Mouse (Mus musculus) stomach, embryonic 14.5 days (tissue): ENCODE measurements at regions not wholly inside any gene's neighbourhood (a gene's known extent, or its start where the extent isn't known, plus 50 kb on each side); places are given as distances from the start of the nearest gene placed in this dataset.
"Not testable (repeated sequence)": the region's sequence is repeated elsewhere in the genome, so short reads cannot be mapped to it uniquely, and the experiment has no call there.

ENCODE experiments used
- ATAC-seq: fragments of 200-750 bp; cut with Nextera tagmentation; 2 replicates; pipeline ENCODE4 v1.8.0; 2017; ENCODE audit warnings: low read depth, moderate TSS enrichment; ENCODE audit not compliant: insufficient number of reproducible peaks, insufficient read depth, low FRiP score
- H3K27ac ChIP-seq: fragments of 300-500 bp; sonication (generic); 2 replicates; pipeline ENCODE4 v1.5.1; 2014; ENCODE audit warnings: mild to moderate bottlenecking, low read length, moderate library complexity, mixed read lengths
- H3K27me3 ChIP-seq: fragments of 300-500 bp; sonication (generic); 2 replicates; pipeline ENCODE4 v1.6.1; 2014; ENCODE audit warnings: low read length, control low read depth, mixed read lengths; ENCODE audit not compliant: control insufficient read depth, insufficient read depth
- H3K36me3 ChIP-seq: fragments of 300-500 bp; sonication (generic); 2 replicates; pipeline ENCODE4 v1.6.1; 2014; ENCODE audit warnings: mild to moderate bottlenecking, control low read depth, low read length, moderate library complexity, mixed read lengths; ENCODE audit not compliant: control insufficient read depth, insufficient read depth
- H3K4me1 ChIP-seq: fragments of 300-500 bp; sonication (generic); 2 replicates; pipeline ENCODE4 v1.6.1; 2014; ENCODE audit warnings: low read length, control low read depth, mixed read lengths; ENCODE audit not compliant: control insufficient read depth, insufficient read depth
- H3K4me2 ChIP-seq: fragments of 300-500 bp; sonication (generic); replicated peaks from 2 replicates; pipeline ENCODE4 v1.6.1; 2014; ENCODE audit warnings: low read depth, low read length, control low read depth
- H3K4me3 ChIP-seq: fragments of 300-500 bp; sonication (generic); 2 replicates; pipeline ENCODE4 v1.5.1; 2014; ENCODE audit warnings: low read depth, low read length, control low read depth
- H3K9ac ChIP-seq: fragments of 300-500 bp; sonication (generic); replicated peaks from 2 replicates; pipeline ENCODE4 v1.6.1; 2014; ENCODE audit warnings: low read depth, mild to moderate bottlenecking, control low read depth, low read length, moderate library complexity, mixed read lengths
- H3K9me3 ChIP-seq: fragments of 300-500 bp; sonication (generic); 2 replicates; pipeline ENCODE4 v1.6.1; 2016; ENCODE audit warnings: low read depth, low read length, control low read depth; ENCODE audit not compliant: control insufficient read depth
- WGBS: fragments of 180-500 bp; shearing (Covaris S2); extraction: QIAGEN DNeasy Blood & Tissue Kit; methylation state at CpG from one replicate; pipeline ENCODE4 v1.1.7; 2014; 5-methylcytosine and 5-hydroxymethylcytosine counted together

GRCm38 (mm10) chr16:46841179-46841578 lies 342.9 kb upstream of the Nectin3 start:
- Histone ChIP-seq H3K27ac (no peak overlapping the region), H3K4me2 (no peak overlapping the region), H3K9me3 (no peaks in the 10 kb centered on the region), H3K4me3 (no peak overlapping the region), H3K27me3 (no peaks in the 10 kb centered on the region), H3K4me1 (no peaks in the 10 kb centered on the region), H3K36me3 (no peaks in the 10 kb centered on the region), H3K9ac (no peak overlapping the region)
- no peak for ATAC-seq
- 57% methylated on average over 2 of the region's 2 CpGs for WGBS

DNA sequence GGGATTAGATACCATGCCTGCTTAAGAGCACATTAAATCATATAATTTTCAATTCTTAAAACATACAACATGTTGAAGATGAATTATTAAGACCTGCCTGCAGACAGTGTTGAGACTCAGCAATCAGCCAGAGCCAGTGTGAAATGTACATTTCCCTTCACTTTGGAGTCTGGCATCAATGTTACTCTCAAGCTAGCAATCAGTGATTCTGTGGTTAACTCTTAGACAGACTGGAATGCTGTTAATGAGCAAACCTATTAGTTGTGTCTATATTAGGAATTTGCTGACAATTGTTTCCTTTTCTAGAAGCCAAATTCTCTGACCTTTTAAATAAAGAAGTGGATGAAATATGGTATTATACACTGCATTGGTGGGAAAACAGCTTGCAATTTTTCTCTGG lies 342.4 kb upstream of the Nectin3 start:
- Histone ChIP-seq H3K4me3 (no peak overlapping the region), H3K9me3 (no peaks in the 10 kb centered on the region), H3K27ac (no peak overlapping the region), H3K4me1 (no peaks in the 10 kb centered on the region), H3K36me3 (no peaks in the 10 kb centered on the region), H3K9ac (no peak overlapping the region), H3K4me2 (no peak overlapping the region), H3K27me3 (no peaks in the 10 kb centered on the region)
- ATAC-seq: no peak

DNA sequence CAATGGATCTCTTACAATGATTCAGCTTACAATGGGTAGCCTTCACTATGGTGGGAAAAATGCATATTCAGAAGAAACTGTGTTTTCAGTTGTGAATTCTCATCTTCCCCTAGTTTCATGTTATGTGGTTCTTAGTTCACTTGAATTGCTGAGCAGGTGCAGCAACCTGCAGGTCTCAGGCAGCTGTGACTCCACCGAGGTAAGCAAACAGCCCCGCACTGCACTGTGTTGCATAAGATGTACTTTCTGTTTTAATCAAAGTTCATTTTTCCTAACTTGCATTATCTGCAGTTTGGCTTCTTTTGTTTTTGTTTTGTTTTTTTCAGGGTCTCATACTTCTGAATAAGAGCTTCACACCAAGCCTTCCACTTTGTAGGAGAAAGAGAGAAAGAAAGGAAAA lies 326.8 kb upstream of the Nectin3 start:
- ATAC-seq: no peak
- no peak overlapping the region for H3K9ac ChIP-seq
- no peaks in the 10 kb centered on the region for H3K9me3 ChIP-seq
- H3K4me2 ChIP-seq: no peak overlapping the region
- H3K4me1 ChIP-seq: no peaks in the 10 kb centered on the region
- no peaks in the 10 kb centered on the region for H3K36me3 ChIP-seq
- WGBS: 86% methylated on average over 2 of the region's 2 CpGs
- no peak overlapping the region for H3K4me3 ChIP-seq
- H3K27ac ChIP-seq: no peak overlapping the region
- no peaks in the 10 kb centered on the region for H3K27me3 ChIP-seq

DNA sequence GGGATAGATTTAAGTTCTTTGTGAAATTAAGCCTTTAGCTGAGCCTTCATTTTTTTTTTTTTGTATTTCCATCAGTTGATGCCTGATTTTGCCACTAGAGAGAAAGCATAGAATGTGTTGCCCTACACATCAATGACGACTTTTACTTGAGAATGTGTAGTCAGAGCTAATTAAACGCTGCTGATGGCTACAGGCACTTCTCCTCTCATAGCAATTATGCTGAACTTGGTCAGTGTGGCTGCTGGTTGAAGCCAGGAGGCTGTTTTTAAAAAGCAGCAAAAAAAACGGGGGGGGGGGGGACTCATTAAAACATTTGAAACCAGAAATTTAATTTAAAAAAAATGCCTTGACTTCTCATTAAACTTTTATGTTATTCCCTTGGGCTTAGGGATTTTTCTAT lies 324.4 kb upstream of the Nectin3 start:
- Histone ChIP-seq H3K27ac (no peak overlapping the region), H3K36me3 (no peaks in the 10 kb centered on the region), H3K27me3 (no peaks in the 10 kb centered on the region), H3K4me3 (no peak overlapping the region), H3K9me3 (no peaks in the 10 kb centered on the region), H3K9ac (no peak overlapping the region), H3K4me2 (no peak overlapping the region), H3K4me1 (no peaks in the 10 kb centered on the region)
- ATAC-seq: no peak
- 51% methylated on average over 3 of the region's 3 CpGs for WGBS

DNA sequence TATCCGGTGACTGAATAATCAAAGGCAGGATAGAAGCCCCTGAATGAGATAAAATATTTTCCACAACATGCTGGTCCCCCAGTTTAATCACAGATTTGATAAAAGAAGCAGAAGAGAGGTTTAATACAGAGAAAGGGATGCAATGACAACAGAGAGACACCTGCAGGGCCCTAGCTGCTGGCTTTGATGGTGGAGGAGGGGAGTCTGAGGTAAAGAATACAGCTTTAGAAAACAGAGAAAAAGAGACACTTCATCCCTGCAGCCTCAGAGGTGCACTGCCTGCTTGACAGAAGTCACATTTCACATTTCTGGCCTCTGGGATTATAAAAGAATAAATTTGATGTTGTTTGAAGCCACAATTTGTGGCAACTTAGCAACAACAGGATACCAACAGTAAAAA lies 319.9 kb upstream of the Nectin3 start:
- ATAC-seq: no peak
- no peak overlapping the region for H3K4me3 ChIP-seq
- no peak overlapping the region for H3K27ac ChIP-seq
- no peaks in the 10 kb centered on the region for H3K4me1 ChIP-seq
- no peaks in the 10 kb centered on the region for H3K9me3 ChIP-seq
- WGBS: 83% methylated on average over 1 of the region's 1 CpGs
- no peak overlapping the region for H3K9ac ChIP-seq
- H3K36me3 ChIP-seq: no peaks in the 10 kb centered on the region
- no peak overlapping the region for H3K4me2 ChIP-seq
- no peaks in the 10 kb centered on the region for H3K27me3 ChIP-seq

DNA sequence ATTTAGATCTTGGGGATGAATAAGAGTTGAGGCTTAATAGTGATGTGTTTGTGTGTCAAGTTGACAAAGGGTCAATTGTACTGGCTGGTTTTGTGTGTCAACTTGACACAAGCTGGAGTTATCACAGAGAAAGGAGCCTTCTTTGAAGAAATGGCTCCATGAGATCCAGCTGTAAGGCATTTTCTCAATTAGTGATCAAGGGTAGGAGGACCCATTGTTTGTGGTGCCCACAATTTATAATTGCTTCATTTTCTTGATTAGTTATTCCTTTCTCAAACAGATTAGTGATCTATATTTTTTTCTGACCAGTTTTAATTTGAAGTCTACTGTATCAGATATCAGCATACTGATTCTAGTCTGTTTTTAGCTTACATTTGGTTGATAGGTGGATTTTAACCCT lies 313.5 kb upstream of the Nectin3 start:
- not testable (repeated sequence) for H3K9me3 ChIP-seq, ATAC-seq, H3K4me3 ChIP-seq, H3K4me2 ChIP-seq, H3K27ac ChIP-seq, H3K9ac ChIP-seq, H3K4me1 ChIP-seq, H3K27me3 ChIP-seq, H3K36me3 ChIP-seq

- Histone ChIP-seq H3K4me3 (no peak overlapping the region), H3K4me1 (no peaks in the 10 kb centered on the region), H3K9me3 (no peaks in the 10 kb centered on the region), H3K9ac (no peak overlapping the region), H3K36me3 (no peaks in the 10 kb centered on the region), H3K27me3 (no peaks in the 10 kb centered on the region), H3K4me2 (no peak overlapping the region), H3K27ac (no peak overlapping the region)
- 90% methylated on average over 2 of the region's 2 CpGs for WGBS
- ATAC-seq: no peak
Observed at GRCm38 (mm10) chr16:46807476-46807875, 309.2 kb upstream of the Nectin3 start.

DNA sequence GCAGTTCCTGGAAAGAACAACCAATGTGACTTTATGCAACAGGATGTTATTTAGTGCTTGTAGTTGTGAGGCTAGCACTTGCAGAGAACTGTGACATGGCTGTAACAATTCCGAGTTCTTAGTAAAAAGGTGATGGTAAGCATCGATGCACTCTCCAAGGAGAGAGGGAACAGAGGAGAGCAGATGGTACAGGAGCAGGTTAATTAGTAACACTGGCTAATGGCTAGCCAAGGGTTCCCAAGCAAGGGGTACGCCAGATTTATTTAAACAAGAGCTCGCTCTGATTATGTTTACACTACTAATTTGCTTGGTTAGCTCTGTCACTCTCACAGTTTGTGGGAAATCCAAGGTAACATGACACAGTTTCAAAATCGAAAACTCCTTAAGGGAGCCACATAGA lies 278.0 kb upstream of the Nectin3 start:
- H3K9me3 ChIP-seq: no peaks in the 10 kb centered on the region
- no peak overlapping the region for H3K27ac ChIP-seq
- no peak overlapping the region for H3K9ac ChIP-seq
- H3K4me1 ChIP-seq: no peaks in the 10 kb centered on the region
- 37% methylated on average over 5 of the region's 5 CpGs for WGBS
- H3K36me3 ChIP-seq: no peaks in the 10 kb centered on the region
- H3K27me3 ChIP-seq: no peaks in the 10 kb centered on the region
- ATAC-seq: no peak
- H3K4me2 ChIP-seq: no peak overlapping the region
- H3K4me3 ChIP-seq: no peak overlapping the region

GRCm38 (mm10) chr16:46769383-46769782 lies 271.1 kb upstream of the Nectin3 start:
- no peak for ATAC-seq
- 52% methylated on average over 4 of the region's 4 CpGs for WGBS

More at GRCm38 (mm10) chr16:46769383-46769782, 271.1 kb upstream of the Nectin3 start:
- Histone ChIP-seq H3K27me3 (no peaks in the 10 kb centered on the region), H3K9me3 (no peaks in the 10 kb centered on the region), H3K4me3 (no peak overlapping the region), H3K4me2 (no peak overlapping the region), H3K9ac (no peak overlapping the region), H3K27ac (no peak overlapping the region), H3K4me1 (no peaks in the 10 kb centered on the region), H3K36me3 (no peaks in the 10 kb centered on the region)
